Mouse (Mus musculus) spleen, adult 2 months (tissue): ENCODE data around the gene Clec16a.

ENCODE experiments used
- CTCF ChIP-seq: fragments of 200-500 bp; IDR thresholded peaks from 2 replicates; pipeline ENCODE4 v1.5.1; 2011; ENCODE audit warnings: mild to moderate bottlenecking, inconsistent platforms; ENCODE audit not compliant: insufficient read depth, insufficient read length, insufficient replicate concordance; ENCODE audit errors: extremely low read depth
- POLR2A ChIP-seq: fragments of 200-500 bp; IDR thresholded peaks from 2 replicates; pipeline ENCODE4 v1.6.1; 2011; ENCODE audit warnings: low read depth, low read length, inconsistent platforms

- no peak for TF ChIP-seq CTCF
- no peak for TF ChIP-seq POLR2A
Observed at GRCm38 (mm10) chr16:10675612-10676011, 130.5 kb downstream of the Clec16a start.
